Mouse (Mus musculus) adipocyte (in vitro differentiated cells): ENCODE measurements at regions not wholly inside any gene's neighbourhood (a gene's known extent, or its start where the extent isn't known, plus 50 kb on each side); places are given as distances from the start of the nearest gene placed in this dataset.

ENCODE experiments used
- DNase-seq: peaks from one replicate; pipeline ENCODE4 v3.0.0-alpha.2; 2016; ENCODE audit warnings: low spot score

DNA sequence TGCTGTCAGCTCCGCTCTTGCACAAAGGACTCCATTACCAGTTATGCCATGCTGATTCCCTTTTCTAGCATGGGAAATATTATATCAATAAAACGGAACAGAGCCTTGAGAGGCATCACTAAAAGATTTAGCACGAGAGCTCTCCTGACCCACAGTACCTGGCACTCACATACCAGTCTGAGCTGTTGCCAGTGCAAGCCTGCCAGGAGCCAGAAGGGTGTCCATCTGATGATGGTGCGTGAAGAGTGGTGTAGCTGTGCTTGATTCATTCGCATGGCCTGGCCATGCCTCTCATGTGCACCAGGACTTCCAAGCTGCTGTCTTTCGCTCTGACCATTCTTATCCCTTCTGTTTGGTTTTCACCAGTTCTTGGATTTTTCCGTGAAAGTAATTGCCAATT lies 102.3 kb upstream of the Irx4 start:
- DNase-seq: no peak

DNA sequence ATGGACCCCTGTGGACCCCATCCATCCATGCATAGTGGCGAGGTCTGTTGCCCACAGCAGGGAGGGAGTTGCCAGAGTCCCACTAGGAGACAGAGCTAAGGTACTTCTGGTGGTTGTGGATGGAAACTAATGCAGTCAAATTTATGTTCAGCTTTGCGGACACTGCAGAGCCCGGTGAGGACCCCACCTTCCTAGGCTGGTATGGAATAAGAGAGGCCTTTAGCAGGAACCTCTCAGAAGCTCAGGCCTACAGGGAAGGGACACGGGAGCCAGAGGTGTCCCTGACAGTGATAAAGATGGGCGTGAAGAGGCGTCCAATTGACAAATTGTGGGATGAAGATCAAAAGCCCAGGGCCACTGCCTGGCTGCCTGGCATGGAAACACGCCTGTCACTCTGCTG lies 100.8 kb upstream of the Irx4 start:
- DNase-seq: no peak

DNA sequence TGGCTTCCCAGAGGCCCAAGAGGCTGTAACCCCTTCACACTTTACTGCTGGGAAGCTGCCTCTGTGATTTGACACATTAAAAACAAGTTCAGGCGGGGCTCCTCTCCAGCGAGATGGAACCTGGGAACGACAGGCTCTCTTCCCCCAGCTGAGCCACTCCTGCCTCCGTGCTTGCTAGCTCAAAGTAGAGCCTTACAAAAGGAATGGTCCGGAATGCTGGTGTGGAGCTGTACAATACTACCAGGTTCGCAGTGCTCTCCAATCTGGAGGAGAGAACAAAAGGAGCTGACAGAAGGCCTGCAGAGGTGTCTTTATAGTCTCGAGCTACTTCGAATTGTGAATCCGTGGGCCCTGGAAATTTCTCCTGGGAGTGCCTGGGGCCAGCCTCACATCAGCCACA lies 100.4 kb upstream of the Irx4 start:
- DNase-seq: no peak

DNA sequence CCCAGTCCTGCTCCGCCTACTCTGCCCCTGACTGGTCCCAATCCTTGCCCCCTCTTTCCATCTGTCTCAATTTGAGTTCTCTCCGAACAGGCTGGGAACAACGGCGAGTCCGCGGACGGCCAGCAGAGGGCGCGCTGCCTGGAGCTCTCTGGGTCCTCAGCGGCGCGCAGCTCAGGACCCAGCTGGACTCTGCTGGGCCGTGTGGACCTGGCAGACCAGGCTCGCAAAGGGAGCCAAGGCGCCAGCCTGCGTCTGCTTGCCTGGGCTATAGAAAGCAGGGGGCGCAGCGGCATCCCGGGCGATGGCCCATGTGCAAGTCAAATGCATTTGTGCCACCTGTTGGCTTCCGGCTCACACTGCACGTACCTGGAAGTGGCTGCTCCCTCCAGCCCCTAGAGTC lies 100.0 kb upstream of the Irx4 start:
- no peak for DNase-seq

DNA sequence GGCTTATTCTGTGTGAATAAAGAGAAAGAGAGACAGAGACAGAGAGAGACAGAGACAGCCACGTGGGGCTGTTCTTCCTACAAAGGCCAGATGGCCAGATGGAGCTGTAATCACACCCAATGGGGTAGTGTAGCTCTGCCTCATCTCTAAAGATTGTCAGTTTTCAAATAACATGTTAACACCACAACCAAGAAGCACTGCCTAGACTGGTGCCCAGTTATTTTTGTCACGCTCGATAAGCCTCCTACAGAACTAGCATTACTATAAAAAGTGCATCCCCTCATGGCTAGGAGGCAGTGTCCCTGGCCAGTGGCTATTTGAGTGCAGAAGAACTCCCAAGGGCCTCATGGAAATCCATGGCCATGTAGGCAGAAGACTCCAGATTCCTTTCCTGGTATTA lies 90.0 kb upstream of the Irx4 start:
- no peak for DNase-seq

DNA sequence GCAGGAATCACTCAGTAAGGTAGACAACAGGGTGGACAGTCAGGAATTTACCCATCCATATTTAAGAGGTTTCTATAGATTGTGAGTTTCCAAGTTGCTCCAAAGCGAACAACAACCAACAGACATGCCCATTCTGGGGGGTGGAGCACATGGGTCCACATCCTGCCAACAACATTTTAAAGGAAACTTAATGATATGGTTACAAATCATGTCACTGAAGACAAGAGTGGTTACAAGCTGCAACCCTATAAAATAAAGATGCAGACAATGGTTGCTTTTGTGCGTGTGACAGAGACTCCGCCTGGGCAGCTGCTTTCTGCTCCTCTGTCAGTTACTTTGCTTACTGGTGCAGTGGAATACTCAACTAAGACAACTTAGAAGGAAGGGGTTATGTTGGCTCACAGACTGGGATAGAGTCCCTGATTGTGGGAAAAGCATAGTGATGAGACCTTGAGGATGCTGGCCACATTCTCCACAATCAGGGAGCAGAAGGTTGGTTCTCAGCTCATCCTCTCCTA lies 52.3 kb upstream of the Irx4 start:
- no peak for DNase-seq
